Mouse (Mus musculus) kidney, postnatal 36 days (tissue): ENCODE results near the gene Ctsj.
"Not testable (repeated sequence)": the region's sequence is repeated elsewhere in the genome, so short reads cannot be mapped to it uniquely, and the experiment has no call there.

Experiments used
- DNase-seq, 2 experiments: peaks; one replicate each; pipeline ENCODE4 v3.0.0; 2021 to 2022; ENCODE audit warnings: mixed read lengths in 2 of 2

The Ctsj gene

GRCm38 (mm10) chr13:61005859-61006258, at the start of gene Ctsj:
Ctsj (minus strand) TSS chr13:61005959.
- no peak for DNase-seq

- no peak for DNase-seq
Observed at GRCm38 (mm10) chr13:61040531-61040930, 34.8 kb upstream of the Ctsj start, which contains the start of gene Ctsq. Ctsq (minus strand) TSS chr13:61040631.

GRCm38 (mm10) chr13:61022785-61023184, 17.0 kb upstream of the Ctsj start:
- DNase-seq: no peak

- DNase-seq: no peak
Observed at GRCm38 (mm10) chr13:61021844-61022243, 16.1 kb upstream of the Ctsj start.

- no peak for DNase-seq
Observed at GRCm38 (mm10) chr13:61010171-61010570, 4.4 kb upstream of the Ctsj start.

- DNase-seq: peak in 1 of 2 experiments; percentile 8
Observed at GRCm38 (mm10) chr13:60997600-60997999, 8.2 kb downstream of the Ctsj start.

GRCm38 (mm10) chr13:60986915-60987314, 18.8 kb downstream of the Ctsj start:
- DNase-seq: not testable (repeated sequence)

- DNase-seq: peak in 1 of 2 experiments; percentile 6
Observed at GRCm38 (mm10) chr13:60972319-60972718, 33.4 kb downstream of the Ctsj start.

- not testable (repeated sequence) for DNase-seq
Observed at GRCm38 (mm10) chr13:60963985-60964384, 41.8 kb downstream of the Ctsj start.

GRCm38 (mm10) chr13:60961706-60962105, 44.1 kb downstream of the Ctsj start:
- DNase-seq: peak in 1 of 2 experiments; percentile 12
